Mouse (Mus musculus) cerebral cortex, adult 2 months (tissue): ENCODE data around the gene Il9r.

Source experiments
- WGBS: fragments of 180-500 bp; shearing (Covaris S2); methylation state at CpG from one replicate; pipeline ENCODE4 v1.1.7; 2018; 5-methylcytosine and 5-hydroxymethylcytosine counted together

Gene Il9r

DNA sequence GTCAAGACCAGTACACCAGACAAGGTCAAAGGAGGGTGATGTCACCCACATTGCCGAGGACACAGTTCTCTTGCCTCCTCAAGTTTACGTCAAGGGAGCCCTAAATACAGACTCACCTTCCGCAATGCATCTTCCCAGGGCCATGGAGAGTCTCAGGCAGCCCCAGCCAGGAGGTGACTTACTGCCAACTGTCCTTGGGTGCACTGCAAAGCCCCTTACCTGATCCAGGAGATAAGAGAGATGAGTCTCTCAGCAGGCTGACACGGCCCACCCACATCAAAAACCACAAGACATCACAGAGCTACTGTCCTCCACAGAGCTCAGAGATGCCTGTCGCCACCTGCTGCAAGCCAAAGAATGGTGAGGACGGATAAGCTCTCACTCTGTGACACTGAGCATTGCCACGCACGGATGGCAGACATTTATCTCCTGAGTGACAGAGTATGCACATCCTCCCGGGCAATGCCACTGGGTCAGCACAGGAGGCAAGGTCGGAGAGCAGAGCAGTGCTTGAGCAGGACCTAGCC lies at the start of gene Il9r:
Gene Il9r (minus strand): TSS at position 205 of the 527 bp plus-strand sequence.
- WGBS = 80% methylated on average over 10 of the region's 10 CpGs

DNA sequence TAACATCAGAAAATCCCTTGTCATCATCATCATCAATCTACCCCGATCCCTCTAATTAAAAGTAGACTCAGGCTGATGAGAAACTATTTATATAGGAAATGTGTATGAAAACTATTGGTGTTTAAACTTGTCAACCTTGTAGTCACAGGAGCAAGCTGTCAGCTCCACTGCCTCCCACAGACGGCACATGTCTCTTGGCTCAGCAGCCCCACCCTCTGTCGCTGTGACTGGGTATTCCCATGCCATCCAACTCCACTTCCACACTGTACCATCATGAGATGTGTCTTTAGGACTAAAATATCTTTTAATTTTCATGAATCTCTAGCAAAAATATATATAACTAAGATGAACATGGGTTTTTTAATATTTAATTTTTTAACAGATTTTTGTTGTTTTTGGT lies 48.3 kb upstream of the Il9r start:
- 66% methylated on average over 3 of the region's 3 CpGs for whole genome bisulfite sequencing

DNA sequence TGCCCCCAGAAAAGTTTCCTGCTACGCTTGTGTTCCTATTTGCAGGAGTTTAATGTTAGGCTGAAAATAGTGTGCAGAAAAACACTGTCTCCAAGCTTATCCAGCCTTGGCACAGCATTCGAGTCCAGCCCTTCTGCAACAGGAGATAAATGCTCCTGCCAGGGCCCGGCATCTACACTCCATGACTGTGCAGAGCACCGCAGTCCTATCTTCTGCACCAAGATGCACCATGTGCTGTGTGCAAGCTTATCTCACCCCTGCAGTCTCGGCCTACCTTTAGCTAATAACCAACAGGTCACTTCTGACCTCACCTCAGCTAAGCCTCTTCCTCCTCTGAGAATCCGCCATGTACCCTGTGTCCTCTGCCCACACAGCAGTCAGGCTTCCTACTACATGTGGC lies 45.5 kb upstream of the Il9r start:
- WGBS = 73% methylated on average over 6 of the region's 6 CpGs

DNA sequence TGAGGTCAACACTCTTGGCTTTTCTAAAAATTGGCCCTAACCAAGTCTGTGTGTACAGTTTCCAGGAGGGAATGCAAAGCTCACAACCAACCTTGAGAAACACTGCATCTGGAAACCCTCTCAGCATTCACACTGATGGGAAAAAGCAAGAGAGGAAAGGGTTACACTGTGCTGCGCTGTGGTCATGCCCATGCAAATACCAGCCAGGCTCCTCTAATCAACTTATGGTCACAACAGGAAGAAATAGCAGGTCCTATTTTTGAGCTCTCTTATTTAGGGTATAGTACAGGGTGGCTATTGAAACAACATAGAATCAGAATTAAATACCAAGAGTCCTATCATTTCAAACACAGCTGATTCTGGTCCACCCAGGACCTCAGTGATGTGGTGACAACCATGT lies 44.5 kb upstream of the Il9r start:
- WGBS = 76% methylated on average over 1 of the region's 1 CpGs

DNA sequence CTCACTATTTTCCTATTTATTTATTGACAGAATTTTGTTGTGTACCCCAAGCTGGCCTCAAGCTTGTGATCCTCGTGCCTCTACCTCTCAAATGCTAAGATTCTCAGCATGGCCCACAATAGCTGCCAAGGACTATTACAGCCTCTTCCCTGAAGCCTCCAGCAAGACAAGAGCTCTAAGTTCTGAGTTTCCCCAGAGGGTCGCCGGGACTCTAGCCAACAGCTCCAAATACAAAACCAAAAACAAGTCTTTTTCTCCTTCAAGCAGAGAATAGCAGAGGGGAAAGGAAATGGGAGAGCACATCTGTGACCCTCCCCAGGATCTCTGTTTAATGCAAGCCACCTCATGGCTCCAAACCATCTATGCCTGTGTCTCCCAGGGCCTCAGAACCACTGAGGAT lies 44.0 kb upstream of the Il9r start:
- 25% methylated on average over 3 of the region's 3 CpGs for WGBS

DNA sequence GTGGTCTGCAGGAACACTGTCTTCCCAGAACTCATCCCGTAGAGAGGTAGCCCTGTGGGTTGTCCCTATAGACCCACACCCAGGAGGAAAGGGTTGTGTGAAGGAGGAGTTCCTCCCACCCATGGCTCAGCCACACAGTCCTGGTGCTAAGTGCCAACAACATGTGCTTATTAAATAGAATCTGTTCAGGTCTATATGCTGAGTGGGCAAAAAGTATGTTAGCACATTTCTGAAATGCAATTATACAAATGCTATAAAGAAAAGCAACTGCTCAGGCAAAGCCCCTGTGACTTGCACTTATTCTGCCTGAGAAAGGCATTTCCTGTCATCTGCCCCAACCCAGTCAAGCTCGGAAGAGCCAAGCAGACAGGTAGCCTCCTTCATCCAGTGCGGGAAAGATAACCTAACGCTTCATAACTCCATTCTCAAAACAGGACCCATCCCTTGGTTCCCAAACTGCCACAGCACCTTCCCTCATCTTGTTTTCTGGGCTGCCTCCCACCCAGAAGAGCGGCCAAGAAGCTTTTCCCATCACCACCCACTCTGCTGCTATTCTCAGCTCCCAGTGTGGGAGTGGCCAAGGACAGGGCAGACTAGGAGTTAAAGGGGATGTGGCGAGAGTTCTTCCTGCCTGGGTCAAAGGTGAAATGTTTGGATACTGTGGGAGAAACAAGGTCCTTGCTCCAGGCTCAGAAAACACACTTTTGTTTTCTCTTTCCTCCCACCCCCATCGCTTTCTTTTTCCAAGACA lies 43.3 kb upstream of the Il9r start:
- WGBS = 37% methylated on average over 7 of the region's 7 CpGs

DNA sequence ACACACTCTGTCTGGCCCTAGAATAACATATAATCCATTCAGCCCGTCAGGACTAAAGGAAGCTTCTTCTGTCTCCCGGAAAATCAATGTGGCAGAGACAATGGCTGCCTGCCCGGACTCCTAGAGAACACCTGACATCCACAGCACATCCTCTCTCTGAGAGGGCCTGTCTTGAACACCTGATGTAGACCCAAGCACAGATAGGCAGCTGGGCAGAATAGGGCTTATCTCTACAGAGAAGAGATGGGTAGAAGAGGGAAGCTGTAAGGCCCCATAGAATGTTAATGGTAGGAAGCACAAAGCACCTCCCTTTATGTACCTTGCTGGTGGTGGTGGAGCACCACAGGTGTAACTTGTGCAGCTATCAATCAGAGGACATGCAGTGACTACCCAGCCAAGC lies 42.1 kb upstream of the Il9r start:
- 80% methylated on average over 3 of the region's 3 CpGs for WGBS

DNA sequence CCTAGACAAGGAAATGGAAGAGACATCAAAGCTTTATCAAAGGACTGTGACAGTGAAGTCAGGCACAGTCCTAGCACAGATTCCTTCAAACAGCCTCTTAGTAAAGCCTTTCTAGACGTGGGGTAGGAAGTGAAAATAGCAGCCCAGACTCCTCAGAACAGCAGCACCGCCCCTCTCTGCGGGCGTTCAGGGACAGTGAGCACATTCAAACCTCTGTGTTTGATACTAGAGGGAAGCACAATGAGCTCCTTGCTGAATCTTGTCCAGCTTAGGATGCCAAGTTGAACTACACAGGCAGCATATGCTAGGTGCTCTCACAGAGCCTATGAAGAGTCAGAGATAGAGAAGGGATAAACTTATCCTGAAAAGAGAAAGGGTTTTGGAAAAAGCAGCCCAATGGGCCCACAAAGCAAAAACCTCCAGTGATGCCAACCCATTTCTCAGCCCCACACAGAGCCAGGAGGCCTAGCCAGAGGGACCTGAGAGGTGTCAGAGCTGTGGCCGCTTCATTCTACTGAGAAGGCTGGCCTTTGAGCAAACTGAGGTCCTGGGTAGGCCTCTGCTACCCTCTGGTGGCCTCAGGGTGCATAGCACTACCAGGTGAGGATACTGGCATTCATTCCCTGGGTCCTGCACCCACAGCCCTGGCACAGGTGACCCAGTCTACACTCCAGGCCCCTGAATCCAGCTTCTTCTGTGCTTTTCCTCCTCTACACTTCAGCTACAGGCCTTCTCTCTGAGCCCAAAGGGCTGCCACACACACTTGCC lies 38.2 kb upstream of the Il9r start:
- WGBS = 12% methylated on average over 5 of the region's 5 CpGs

DNA sequence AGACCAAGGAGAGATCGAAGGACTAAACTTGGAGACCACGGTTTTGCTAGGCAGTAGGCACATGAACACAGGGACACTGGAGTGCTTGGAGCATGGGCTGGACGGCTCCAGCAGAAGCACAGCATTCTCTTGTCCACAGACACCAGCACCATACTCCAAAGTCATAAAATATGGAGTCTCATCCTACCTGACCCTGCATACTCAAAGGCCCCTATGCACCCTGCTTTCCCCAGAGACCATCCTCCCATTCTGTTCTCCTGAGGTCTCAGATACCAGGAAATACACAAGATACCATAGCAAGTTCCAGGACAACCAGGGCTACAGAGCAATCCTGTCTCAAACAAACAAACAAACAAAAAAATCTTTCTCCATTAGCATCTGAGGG lies 37.3 kb upstream of the Il9r start:
- WGBS = 71% methylated on average over 3 of the region's 3 CpGs

DNA sequence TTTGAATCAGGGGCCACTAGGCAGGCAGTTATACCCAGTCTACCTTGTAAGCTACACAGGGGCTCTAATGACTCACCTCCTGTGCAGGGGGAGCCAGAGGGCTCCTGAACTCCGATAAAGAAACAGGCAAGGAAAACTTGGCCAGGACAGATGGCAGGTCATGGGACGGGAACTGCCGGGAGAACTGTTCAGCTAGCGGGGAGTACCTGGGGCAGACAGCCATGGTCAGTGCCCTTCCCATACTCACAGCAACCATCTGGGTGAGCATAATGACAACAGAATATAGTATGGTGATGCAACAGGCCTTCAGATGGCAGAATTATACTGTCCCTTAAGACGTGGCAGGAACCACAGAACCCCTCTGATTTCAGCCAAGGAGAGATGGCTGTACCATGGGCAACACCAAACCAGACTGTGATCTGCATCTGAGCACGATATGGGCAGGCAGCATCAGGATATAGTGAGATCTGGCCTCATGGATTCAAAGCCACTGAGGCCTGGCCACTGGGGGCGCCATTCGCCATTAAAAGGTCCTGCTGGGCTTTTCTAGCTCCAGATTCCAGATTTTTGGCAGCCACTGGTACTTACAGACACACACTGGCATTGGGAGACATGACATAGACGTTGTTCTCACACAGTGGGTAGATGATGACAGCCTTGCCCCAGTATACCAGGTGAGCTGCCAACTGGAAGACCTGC lies 36.8 kb upstream of the Il9r start:
- whole genome bisulfite sequencing = 50% methylated on average over 9 of the region's 9 CpGs

DNA sequence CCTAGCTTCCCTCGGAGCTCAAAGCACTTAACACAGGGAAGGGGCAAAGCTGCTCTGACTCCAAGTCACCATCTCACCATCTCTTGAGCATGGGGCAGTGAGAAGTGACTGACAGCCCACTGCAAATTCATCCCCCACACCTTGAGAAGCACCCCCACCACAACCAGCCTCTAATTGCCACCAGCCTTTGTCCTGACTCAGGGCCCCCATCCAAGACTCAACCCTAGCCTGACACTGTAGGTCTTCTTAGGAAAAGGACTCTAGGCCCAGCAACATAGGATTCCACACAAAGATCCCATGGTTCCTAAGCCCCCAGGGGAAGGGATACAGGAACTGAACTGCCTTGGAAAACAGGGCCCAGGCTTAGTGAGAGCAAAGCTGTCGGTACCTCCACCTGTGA lies 36.1 kb upstream of the Il9r start:
- 50% methylated on average over 2 of the region's 2 CpGs for WGBS

DNA sequence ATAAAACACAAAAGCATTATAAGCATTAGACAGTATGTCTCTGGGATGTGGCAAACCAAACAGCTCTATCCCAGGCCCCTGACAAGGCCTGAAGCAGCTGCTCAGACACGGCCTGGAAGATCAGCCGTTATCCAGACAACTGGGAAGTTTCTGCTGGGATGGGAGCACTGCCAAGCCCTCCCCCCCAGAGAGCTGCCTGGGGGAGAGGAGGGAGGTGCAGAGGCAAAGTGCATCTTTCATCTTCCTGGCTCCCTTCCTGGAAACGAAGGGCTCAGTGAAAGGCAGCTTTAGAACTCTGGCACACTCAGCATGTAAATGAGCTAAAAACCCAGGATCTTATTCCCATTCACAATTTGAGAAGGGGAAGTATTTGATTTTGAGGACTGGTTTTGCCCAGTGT lies 35.6 kb upstream of the Il9r start:
- 11% methylated on average over 3 of the region's 3 CpGs for WGBS

DNA sequence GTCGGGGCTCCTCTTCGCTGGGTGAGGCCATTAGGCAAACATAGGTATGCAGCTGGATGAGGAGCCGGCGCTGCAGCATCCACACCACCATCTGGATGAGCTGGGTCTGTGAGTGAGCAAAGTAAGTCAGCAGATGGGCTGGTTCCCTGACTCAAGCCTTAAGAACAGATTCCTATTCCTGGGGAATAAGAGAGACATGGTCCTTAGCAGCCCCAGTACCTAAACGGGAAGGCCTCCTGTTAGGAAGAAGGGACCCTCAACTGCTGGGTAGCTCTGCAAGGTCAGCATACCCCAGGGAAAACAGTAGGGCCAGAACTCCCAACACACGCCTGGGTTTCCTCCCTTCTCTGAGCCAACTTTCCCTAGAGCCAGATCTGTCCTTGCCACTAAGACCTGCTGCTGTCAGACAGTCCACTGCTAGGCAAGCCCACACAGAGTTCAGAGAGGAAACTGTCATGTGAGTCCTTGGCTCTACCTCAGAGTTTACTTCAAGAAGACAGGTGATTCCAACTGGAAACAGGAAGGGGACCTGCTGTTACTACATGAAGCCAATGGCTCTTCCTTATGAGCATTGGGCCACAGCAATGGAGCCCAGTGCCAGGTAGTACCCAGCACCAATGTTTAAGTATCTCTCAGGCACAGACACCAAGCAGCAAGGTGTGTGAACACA lies 34.9 kb upstream of the Il9r start:
- WGBS = 73% methylated on average over 6 of the region's 6 CpGs

DNA sequence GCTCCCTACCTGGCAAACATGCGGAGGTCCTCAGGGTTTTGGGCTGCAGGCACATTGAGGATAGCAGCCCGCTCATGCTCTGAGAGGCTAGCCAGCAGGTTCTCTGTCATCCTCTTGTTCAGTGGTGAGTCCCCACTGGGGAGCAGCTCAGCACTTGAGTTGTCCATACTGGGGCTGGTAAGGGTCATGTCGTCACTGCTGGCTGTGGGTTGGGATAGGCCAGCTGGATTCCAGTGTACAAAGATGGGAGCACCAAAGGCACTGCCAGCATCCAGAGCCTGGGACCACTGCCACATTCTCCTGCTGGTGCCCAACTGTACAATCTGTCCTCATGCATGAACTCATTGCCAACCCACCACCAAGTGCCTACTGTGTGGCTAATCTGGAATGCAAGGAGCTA lies 33.8 kb upstream of the Il9r start:
- WGBS = 71% methylated on average over 3 of the region's 3 CpGs

DNA sequence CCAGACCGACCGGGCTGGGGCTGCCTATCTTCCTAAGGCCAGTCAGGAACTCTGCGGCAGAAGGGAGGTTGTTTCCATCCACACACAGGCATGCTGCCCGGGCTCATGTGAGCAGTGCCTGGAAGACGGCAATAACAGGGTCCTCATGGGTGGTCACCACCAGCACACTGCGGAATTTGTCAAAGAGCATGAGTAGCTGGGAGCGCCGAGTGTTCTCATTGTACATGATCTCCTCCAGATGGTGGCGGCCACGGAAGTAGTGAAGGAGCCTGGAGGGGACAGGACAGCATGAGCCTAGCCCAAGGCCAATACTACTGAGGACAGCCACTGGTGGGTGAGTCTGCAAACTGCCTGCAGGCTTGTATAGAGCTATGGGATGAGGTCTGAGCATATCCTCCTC lies 32.8 kb upstream of the Il9r start:
- 76% methylated on average over 10 of the region's 10 CpGs for WGBS

DNA sequence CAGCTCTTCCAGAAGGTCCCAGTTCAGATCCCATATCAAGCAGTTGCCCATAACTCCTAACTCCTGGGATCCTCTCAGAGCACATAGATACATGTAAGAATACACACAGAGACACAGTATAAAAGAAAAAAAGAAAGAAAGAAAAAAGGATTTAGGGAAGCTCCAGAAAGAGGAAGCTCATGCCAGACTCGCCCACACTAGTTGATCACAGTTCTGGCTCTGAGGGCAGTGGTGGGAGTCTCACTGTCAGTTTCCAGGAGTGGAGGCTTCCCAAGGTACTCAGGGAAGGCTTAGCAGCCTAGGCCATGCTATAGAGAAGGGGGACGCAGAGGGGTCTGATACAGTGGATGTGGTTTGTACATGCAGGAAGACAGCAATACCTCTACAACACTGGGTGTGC lies 31.0 kb upstream of the Il9r start:
- WGBS = 62% methylated on average over 2 of the region's 2 CpGs

DNA sequence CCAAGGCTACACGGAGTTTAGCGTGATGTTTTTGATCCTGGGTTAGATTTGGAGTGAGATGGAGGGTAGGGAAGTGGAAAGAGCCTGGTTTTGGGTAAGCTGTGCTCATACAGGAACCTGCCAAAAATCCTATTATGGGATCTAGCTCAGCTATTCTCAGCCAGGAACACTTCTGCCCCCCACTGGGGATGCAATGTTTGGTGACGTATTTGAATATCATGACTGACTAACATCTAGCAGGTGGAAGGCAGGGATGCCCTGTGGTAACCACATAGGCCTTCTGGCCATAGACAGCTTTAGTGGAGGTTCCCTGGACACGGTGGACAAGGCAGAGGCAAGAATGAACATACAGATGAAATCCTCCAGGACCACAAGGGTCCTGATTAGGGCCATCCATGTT lies 30.1 kb upstream of the Il9r start:
- WGBS = 39% methylated on average over 4 of the region's 4 CpGs

DNA sequence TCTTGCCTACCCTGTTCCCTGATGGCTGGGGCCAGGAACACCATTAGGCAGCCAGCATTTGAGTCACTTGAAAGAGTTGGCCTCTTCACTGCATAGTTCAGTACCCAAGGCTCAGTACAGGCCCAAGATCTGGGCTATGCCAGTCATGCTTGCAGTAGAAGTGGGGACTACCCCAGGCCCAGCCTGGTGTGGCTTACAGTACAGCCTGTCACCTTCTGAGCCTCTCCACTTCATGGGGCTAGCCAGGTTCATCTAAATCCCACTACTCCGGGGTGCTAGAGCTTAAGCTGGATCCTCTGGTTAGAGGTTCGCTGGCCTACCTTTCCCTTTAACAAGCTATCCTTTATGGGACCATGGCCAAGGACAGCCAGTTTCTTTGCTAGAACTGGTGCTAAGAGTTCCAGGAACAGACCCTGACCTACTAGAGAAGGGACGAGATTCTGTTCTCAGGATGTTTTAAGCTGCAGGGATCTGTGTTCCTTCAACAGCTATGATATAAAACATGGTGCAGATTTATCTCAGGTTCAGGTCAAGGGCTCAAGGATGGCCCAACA lies 28.3 kb upstream of the Il9r start:
- 80% methylated on average over 3 of the region's 3 CpGs for WGBS

DNA sequence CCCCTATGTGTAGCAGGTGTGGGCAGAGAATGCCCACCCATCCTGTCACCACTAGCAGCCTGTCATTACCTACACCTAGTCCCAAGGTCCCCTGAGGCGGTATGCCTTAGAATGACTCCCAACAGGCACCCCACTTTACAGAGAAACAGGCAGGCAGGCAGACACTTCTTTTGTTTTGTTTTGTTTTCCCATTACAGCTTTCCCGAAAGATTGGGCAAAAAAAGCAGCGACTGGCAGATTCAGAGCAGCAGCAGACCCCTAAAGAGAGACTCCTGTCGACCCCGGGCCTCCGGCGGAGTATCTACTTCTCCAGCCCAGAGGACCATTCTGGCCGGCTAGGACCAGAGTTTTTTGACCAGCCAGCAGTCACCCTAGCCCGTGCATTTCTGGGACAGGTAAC lies 27.5 kb upstream of the Il9r start:
- 85% methylated on average over 9 of the region's 9 CpGs for WGBS

DNA sequence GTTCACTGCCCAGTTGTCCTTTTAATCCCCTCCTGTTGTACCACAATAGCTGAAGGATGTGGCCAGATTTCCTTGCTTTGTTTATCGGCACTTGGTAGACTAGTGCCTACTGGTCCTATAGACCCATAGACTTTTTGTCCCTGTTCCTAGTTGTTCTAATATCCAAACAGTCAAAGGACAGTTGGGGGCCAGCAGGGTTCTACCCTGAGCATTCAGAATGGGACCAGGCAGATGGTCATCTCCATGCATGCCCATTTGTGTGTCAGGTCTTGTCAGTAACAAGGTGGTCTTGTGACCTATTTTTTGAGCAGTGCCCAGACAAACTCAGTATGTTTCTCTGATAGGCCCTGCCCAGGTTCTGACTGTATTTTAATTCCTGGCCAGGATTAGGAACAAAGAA lies 27.0 kb upstream of the Il9r start:
- 23% methylated on average over 1 of the region's 1 CpGs for WGBS

DNA sequence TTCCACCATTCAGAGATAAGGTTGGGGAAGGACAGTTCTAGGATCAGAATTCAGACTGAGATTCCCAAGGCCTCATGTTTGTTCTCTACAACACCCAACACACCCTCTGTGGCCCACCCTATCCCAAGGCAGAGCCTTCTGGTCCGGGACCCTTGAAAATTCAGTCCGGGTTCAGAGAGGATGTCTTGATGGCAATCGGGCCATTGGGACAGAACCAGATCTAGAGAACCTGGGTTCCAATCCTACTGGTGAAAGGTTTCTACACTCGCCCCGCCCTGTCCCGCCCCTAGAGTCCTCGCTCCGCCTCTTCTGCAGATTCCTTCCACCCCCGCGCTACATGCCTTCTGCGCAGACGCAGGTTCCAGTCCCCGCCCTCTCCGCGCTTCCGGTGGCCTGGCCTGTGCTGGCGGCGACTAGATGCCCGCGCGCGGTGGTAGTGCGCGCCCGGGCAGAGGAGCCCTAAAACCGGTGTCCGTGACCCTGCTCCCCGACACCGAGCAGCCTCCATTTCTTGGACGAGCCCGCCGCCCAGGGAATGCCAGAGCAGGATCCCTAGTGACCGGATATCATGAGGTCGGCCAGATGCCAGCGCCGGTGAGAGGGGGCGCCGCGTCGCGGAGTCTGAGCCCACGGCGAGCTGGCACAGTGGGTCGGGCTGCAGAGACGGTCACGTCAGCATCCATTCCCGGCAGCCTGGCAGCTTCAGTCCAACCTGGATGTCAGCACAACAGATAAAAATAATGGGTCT lies 26.2 kb upstream of the Il9r start, which contains the start of gene Mpg:
Gene Mpg (plus strand): TSS at position 382 of the 748 bp plus-strand sequence.
- WGBS = 4% methylated on average over 47 of the region's 47 CpGs
